Mouse (Mus musculus) CH12.LX (cell line): ENCODE measurements around the gene Rbm25. TPM values are rescaled to one million over a fixed set of nuclear protein-coding genes. Genes with fewer than 3 reads are reported as not detected.

ENCODE experiments used
- DNase-seq: peaks from one replicate; pipeline ENCODE4 v3.0.0-alpha.2; 2013; ENCODE audit errors: extremely low read depth
- H3K27ac ChIP-seq: 2 replicates; pipeline ENCODE4 v1.5.1; 2012; ENCODE audit warnings: low read depth, mild to moderate bottlenecking, control low read depth, moderate library complexity; ENCODE audit not compliant: insufficient read depth
- H3K27me3 ChIP-seq: replicated peaks from 2 replicates; pipeline ENCODE3; 2012; ENCODE audit warnings: inconsistent platforms
- H3K36me3 ChIP-seq, 2 experiments: replicated peaks in 1 of 2; 2 replicates each; pipeline versions ENCODE3 to v1.6.1; 2012; ENCODE audit warnings: inconsistent platforms in 1 of 2, low read length in 1 of 2, mild to moderate bottlenecking in 1 of 2, mixed read lengths in 1 of 2, moderate library complexity in 1 of 2; ENCODE audit not compliant: control insufficient read depth in 1 of 2, insufficient read depth in 1 of 2
- H3K4me1 ChIP-seq, 2 experiments: 2 replicates each; pipeline ENCODE4 v1.6.1; 2012; ENCODE audit warnings: inconsistent platforms in 1 of 2, moderate library complexity in 1 of 2; ENCODE audit not compliant: insufficient read depth in 2 of 2, control insufficient read depth in 1 of 2
- H3K4me2 ChIP-seq: 2 replicates; pipeline ENCODE4 v1.6.1; 2012; ENCODE audit warnings: low read depth, mild to moderate bottlenecking, control low read depth; ENCODE audit not compliant: poor library complexity, insufficient read depth, severe bottlenecking
- H3K4me3 ChIP-seq, 3 experiments: fragments of 150-350 bp in 1 of 3; sonication (generic) in 1 of 3; replicated peaks in 1 of 3; 2 replicates each; pipeline versions ENCODE3 to v1.5.1; 2011 to 2012; ENCODE audit warnings: low read depth in 2 of 3, low read length in 2 of 3, mild to moderate bottlenecking in 2 of 3, moderate library complexity in 2 of 3, control low read depth in 1 of 3, improper control_type of control experiment in 1 of 3, inconsistent platforms in 1 of 3, mixed read lengths in 1 of 3; ENCODE audit not compliant: poor library complexity in 1 of 3
- H3K79me2 ChIP-seq: replicated peaks from 2 replicates; pipeline ENCODE4 v1.6.1; 2012; ENCODE audit warnings: mild to moderate bottlenecking, moderate library complexity; ENCODE audit not compliant: control insufficient read depth, poor library complexity, insufficient read depth, severe bottlenecking; ENCODE audit errors: extremely low read depth
- H3K9ac ChIP-seq: 2 replicates; pipeline ENCODE4 v1.6.1; 2012; ENCODE audit warnings: low read depth, mild to moderate bottlenecking, control low read depth, moderate library complexity; ENCODE audit not compliant: insufficient read depth
- H3K9me3 ChIP-seq: replicated peaks from 2 replicates; pipeline ENCODE3; 2012; ENCODE audit warnings: low read length, inconsistent platforms, mixed read lengths
- BHLHE40 ChIP-seq: IDR thresholded peaks from 2 replicates; pipeline ENCODE4 v1.6.1; 2011; ENCODE audit warnings: mild to moderate bottlenecking, low read depth, low read length, improper control_type of control experiment
- CHD1 ChIP-seq: IDR thresholded peaks from 2 replicates; pipeline ENCODE4 v1.6.1; 2012; ENCODE audit warnings: low read depth, low read length, improper control_type of control experiment, inconsistent platforms
- CTCF ChIP-seq, 2 experiments: IDR thresholded peaks in 1 of 2; conservative IDR thresholded peaks in 1 of 2; 2 replicates each; pipeline ENCODE4 v1.5.1; 2011 to 2012; ENCODE audit warnings: low read depth in 2 of 2, low read length in 2 of 2, improper control_type of control experiment in 1 of 2, inconsistent platforms in 1 of 2, mild to moderate bottlenecking in 1 of 2, moderate library complexity in 1 of 2
- E2F4 ChIP-seq: IDR thresholded peaks from 2 replicates; pipeline ENCODE4 v1.6.1; 2011; ENCODE audit warnings: low read depth, low read length, improper control_type of control experiment; ENCODE audit not compliant: insufficient replicate concordance
- ELF1 ChIP-seq: IDR thresholded peaks from 2 replicates; pipeline ENCODE4 v1.6.1; 2014; ENCODE audit warnings: low read depth, mild to moderate bottlenecking, inconsistent platforms, low read length, improper control_type of control experiment
- EP300 ChIP-seq: IDR thresholded peaks from 2 replicates; pipeline ENCODE4 v1.6.1; 2011; ENCODE audit warnings: low read length, improper control_type of control experiment
- ETS1 ChIP-seq: conservative IDR thresholded peaks from 2 replicates; pipeline ENCODE4 v1.6.1; 2012; ENCODE audit warnings: low read depth, mild to moderate bottlenecking, inconsistent platforms, low read length, improper control_type of control experiment, moderate library complexity
- GABPA ChIP-seq: IDR thresholded peaks from 2 replicates; pipeline ENCODE4 v1.6.1; 2012; ENCODE audit warnings: low read depth, low read length, improper control_type of control experiment, inconsistent platforms; ENCODE audit not compliant: insufficient replicate concordance
- HCFC1 ChIP-seq: IDR thresholded peaks from 2 replicates; pipeline ENCODE4 v1.6.1; 2012; ENCODE audit warnings: low read depth, mild to moderate bottlenecking, inconsistent platforms, low read length, improper control_type of control experiment
- IRF4 ChIP-seq: IDR thresholded peaks from 2 replicates; pipeline ENCODE4 v1.6.1; 2014; ENCODE audit warnings: low read depth, mild to moderate bottlenecking, inconsistent platforms, low read length, improper control_type of control experiment
- JUN ChIP-seq: IDR thresholded peaks from 2 replicates; pipeline ENCODE4 v1.6.1; 2011; ENCODE audit warnings: low read depth, mild to moderate bottlenecking, low read length, improper control_type of control experiment, moderate library complexity; ENCODE audit not compliant: insufficient read depth
- JUND ChIP-seq: conservative IDR thresholded peaks from 2 replicates; pipeline ENCODE4 v1.6.1; 2011; ENCODE audit warnings: low read depth, low read length, improper control_type of control experiment
- KAT2A ChIP-seq: IDR thresholded peaks from 2 replicates; pipeline ENCODE4 v1.6.1; 2012; ENCODE audit warnings: low read length, improper control_type of control experiment, inconsistent platforms; ENCODE audit not compliant: insufficient replicate concordance
- MEF2A ChIP-seq: IDR thresholded peaks from 2 replicates; pipeline ENCODE4 v1.6.1; 2014; ENCODE audit warnings: low read depth, mild to moderate bottlenecking, inconsistent platforms, low read length, improper control_type of control experiment, borderline replicate concordance
- MXI1 ChIP-seq: IDR thresholded peaks from 2 replicates; pipeline ENCODE4 v1.6.1; 2011; ENCODE audit warnings: mild to moderate bottlenecking, low read depth, low read length, improper control_type of control experiment
- MYC ChIP-seq: IDR thresholded peaks from 2 replicates; pipeline ENCODE4 v1.6.1; 2011; ENCODE audit warnings: low read depth, mild to moderate bottlenecking, improper control_type of control experiment, low read length
- NRF1 ChIP-seq: IDR thresholded peaks from 2 replicates; pipeline ENCODE4 v1.6.1; 2014; ENCODE audit warnings: low read depth, mild to moderate bottlenecking, inconsistent platforms, low read length, improper control_type of control experiment, moderate library complexity
- POLR2A ChIP-seq: IDR thresholded peaks from 2 replicates; pipeline ENCODE4 v1.6.1; 2011; ENCODE audit warnings: low read depth, mild to moderate bottlenecking, improper control_type of control experiment, low read length
- POLR2AphosphoS2 ChIP-seq: IDR thresholded peaks from 2 replicates; pipeline ENCODE4 v1.6.1; 2011; ENCODE audit warnings: low read depth, low read length, improper control_type of control experiment
- RAD21 ChIP-seq: IDR thresholded peaks from 2 replicates; pipeline ENCODE4 v1.6.1; 2011; ENCODE audit warnings: low read depth, mild to moderate bottlenecking, low read length, improper control_type of control experiment, moderate library complexity
- RCOR1 ChIP-seq: conservative IDR thresholded peaks from 2 replicates; pipeline ENCODE4 v1.6.1; 2012; ENCODE audit warnings: low read depth, mild to moderate bottlenecking, inconsistent platforms, low read length, improper control_type of control experiment
- SMC3 ChIP-seq: IDR thresholded peaks from 2 replicates; pipeline ENCODE4 v1.6.1; 2011; ENCODE audit warnings: low read depth, low read length, improper control_type of control experiment
- TBP ChIP-seq: conservative IDR thresholded peaks from 2 replicates; pipeline ENCODE4 v1.6.1; 2011; ENCODE audit warnings: low read depth, low read length, improper control_type of control experiment
- TCF12 ChIP-seq: IDR thresholded peaks from 2 replicates; pipeline ENCODE4 v1.6.1; 2014; ENCODE audit warnings: low read depth, mild to moderate bottlenecking, inconsistent platforms, low read length, improper control_type of control experiment
- UBTF ChIP-seq: IDR thresholded peaks from 2 replicates; pipeline ENCODE4 v1.6.1; 2012; ENCODE audit warnings: low read depth, mild to moderate bottlenecking, inconsistent platforms, low read length, improper control_type of control experiment, moderate library complexity
- USF1 ChIP-seq: IDR thresholded peaks from 2 replicates; pipeline ENCODE4 v1.6.1; 2014; ENCODE audit warnings: low read depth, mild to moderate bottlenecking, inconsistent platforms, low read length, improper control_type of control experiment
- ZKSCAN1 ChIP-seq: IDR thresholded peaks from 2 replicates; pipeline ENCODE4 v1.6.1; 2012; ENCODE audit warnings: low read depth, inconsistent platforms, low read length, improper control_type of control experiment, borderline replicate concordance
- ZMIZ1 ChIP-seq: IDR thresholded peaks from 2 replicates; pipeline ENCODE4 v1.6.1; 2012; ENCODE audit warnings: low read depth, mild to moderate bottlenecking, inconsistent platforms, low read length, improper control_type of control experiment
- dilution Hi-C: fragments of 300-500 bp; cut with MboI; formaldehyde crosslinking; loops from 2 replicates; pipeline ENCODE4 v1.14.3; 2020; ENCODE audit warnings: low sequenced_read_pairs; ENCODE audit not compliant: extremely low pct_unique_long_range_greater_than_20kb, extremely low pct_ligation_motif_present
- in situ Hi-C: fragments of 300-500 bp; cut with MboI; formaldehyde crosslinking; loops from 3 replicates; pipeline ENCODE4 v1.14.3; 2019; ENCODE audit warnings: low sequenced_read_pairs, low pct_ligation_motif_present, low pct_unique_long_range_greater_than_20kb, mixed read lengths
- polyA plus RNA-seq: library from polyadenylated mRNA; unstranded; fragments of >175 nt; gene quantifications from 2 replicates; pipeline ENCODE4 v1.2.1, GENCODE M21; 2012; ENCODE audit warnings: low read depth; ENCODE audit not compliant: insufficient read length
- total RNA-seq, 2 experiments: library from RNA; depleted of rRNA; stranded (reverse); fragments of 300-350 nt in 1 of 2; fragments of >200 nt in 1 of 2; gene quantifications; 2 replicates each; pipeline ENCODE4 v1.2.3; 2012 to 2014

The Rbm25 gene
- total and polyA plus RNA-seq, 3 experiments = 58.6 to 227 (median 97.5) TPM

GRCm38 (mm10) chr12:83686575-83687350, 55.7 kb downstream of the Rbm25 start:
- H3K79me2 ChIP-seq = peaks cover 29% of the 10 kb centered on the region
- in situ Hi-C loops = no loop called here
- TF ChIP-seq ELF1 = no peak
- TF ChIP-seq JUND = no peak
- 0 out of 2 replicates have a peak, but pooled peaks have one; percentile 9 for TF ChIP-seq EP300
- no peak for TF ChIP-seq POLR2A
- no peak for TF ChIP-seq ZKSCAN1
- 0 out of 2 replicates have a peak, but pooled peaks have one; percentile 33 for TF ChIP-seq E2F4
- no peak for TF ChIP-seq TCF12
- no peak for TF ChIP-seq USF1
- no peak for TF ChIP-seq ZMIZ1
- TF ChIP-seq CTCF (conservative IDR thresholded peaks at IDR 0.05 in 1 of 2, IDR thresholded peaks at IDR 0.05 in 1 of 2; ENCODE audit: low read depth in 2 of 2, low read length in 2 of 2) = 0 out of 4 replicates have a peak, but pooled peaks of 1 of the 2 experiments have one; percentile 4
- no peak for TF ChIP-seq TBP
- H3K27ac ChIP-seq = no peak overlapping the region
- no peaks in the 10 kb centered on the region for H3K27me3 ChIP-seq
- H3K4me1 ChIP-seq = peaks cover 3 to 23% of the 10 kb centered on the region in 2 experiments; a peak in 3 of 4 replicates
- H3K9me3 ChIP-seq = no peaks in the 10 kb centered on the region
- peak overlapping the region; percentile 79 for H3K9ac ChIP-seq
- H3K36me3 ChIP-seq = peaks cover 7 to 29% of the 10 kb centered on the region in 2 experiments
- H3K4me3 ChIP-seq = no peak overlapping the region
- 0 out of 2 replicates have a peak overlapping the region, but pooled peaks have one; percentile 67 for H3K4me2 ChIP-seq
- no peak for DNase-seq
- dilution Hi-C loops = no loop called here

- peak; percentile 96 for DNase-seq
- Histone ChIP-seq H3K4me3 (peak within 1 kb of the TSS; percentile 68 to 79 (median 77)), H3K27ac (peak within 1 kb of the TSS; percentile 91), H3K4me2 (peak within 1 kb of the TSS; percentile 82), H3K36me3 (peaks cover 8 to 30% of the 10 kb centered on the region in 2 experiments), H3K4me1 (peaks cover 3 to 35% of the 10 kb centered on the region in 2 experiments; a peak in 3 of 4 replicates), H3K9me3 (no peaks in the 10 kb centered on the region), H3K27me3 (no peaks in the 10 kb centered on the region), H3K9ac (peak within 1 kb of the TSS; percentile 81), H3K79me2 (peaks cover 40% of the 10 kb centered on the region)
- in situ Hi-C loops = no loop called here
- dilution Hi-C loops = no loop called here
- TF ChIP-seq MXI1 (peak; percentile 93), SMC3 (no peak), JUN (no peak), POLR2A (peak; percentile 92), CHD1 (peak; percentile 64; the same call in 1 of the 2 replicates), GABPA (no peak; the same call in 1 of the 2 replicates), MYC (peak; percentile 97), BHLHE40 (peak; percentile 44; the same call in 1 of the 2 replicates), IRF4 (peak; percentile 73), ZMIZ1 (peak; percentile 93), TBP (0 out of 2 replicates have a peak, but pooled peaks have one; percentile 54), POLR2AphosphoS2 (peak; percentile 99), KAT2A (peak; percentile 82; the same call in 1 of the 2 replicates), MEF2A (peak; percentile 69; the same call in 1 of the 2 replicates), E2F4 (peak; percentile 54; the same call in 1 of the 2 replicates), UBTF (no peak), USF1 (peak; percentile 39), RCOR1 (peak; percentile 74), ETS1 (peak; percentile 35; the same call in 1 of the 2 replicates), TCF12 (peak; percentile 90), HCFC1 (peak; percentile 82), ZKSCAN1 (no peak), NRF1 (peak; percentile 81), RAD21 (no peak; the same call in 1 of the 2 replicates)
These were observed 56.9 kb downstream of the Rbm25 start, which contains the start of gene Psen1 for GRCm38 (mm10) chr12:83687934-83688315. Gene Psen1 (plus strand): TSS chr12:83688152.
